Mouse (Mus musculus) lung, postnatal 36 days (tissue): Measurements from ENCODE around the gene Spsb4.

ENCODE experiments used
- DNase-seq: peaks from one replicate; pipeline ENCODE4 v3.0.0; 2022; ENCODE audit warnings: mixed read lengths

The Spsb4 gene

DNA sequence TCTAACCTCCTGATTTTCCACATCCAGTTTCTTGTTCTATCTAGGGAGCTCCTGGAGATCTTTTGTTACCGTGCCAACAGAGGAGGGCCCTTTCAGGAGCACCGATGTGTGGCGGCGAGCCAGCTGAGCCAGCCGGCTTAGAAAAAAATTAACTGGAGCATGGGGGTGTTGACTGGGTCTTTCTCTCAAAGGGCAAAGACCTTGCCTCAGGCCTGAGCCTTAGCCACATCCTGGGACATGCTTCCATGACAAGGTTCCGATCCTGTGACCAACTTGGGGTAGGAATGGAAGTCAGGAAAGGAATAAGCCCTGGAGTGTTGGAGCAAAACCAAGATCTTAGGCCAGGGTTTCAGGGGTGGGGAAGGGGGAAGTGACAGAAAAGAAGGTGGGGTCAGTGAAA is 2.9 kb downstream of the Spsb4 start:
- no peak for DNase-seq

DNA sequence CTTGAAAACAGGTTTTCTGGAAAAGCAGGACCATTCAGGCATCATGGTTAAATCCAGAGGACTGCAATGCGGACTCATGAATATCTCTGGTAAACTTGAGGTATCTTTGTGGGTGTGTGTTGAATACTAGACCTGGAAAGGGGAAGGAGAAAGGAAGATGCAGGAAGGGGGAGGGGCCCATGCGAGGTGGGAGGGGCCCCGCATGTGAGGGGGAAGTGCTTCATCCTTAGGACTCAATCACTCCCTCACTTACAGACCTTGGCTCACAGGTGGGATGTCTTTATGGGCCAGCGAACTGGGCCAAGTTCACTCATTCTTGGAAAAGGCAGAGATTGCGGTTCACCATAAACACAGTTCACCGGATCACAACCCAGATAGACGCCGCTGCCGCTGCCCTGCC is 4.9 kb downstream of the Spsb4 start:
- DNase-seq: no peak

DNA sequence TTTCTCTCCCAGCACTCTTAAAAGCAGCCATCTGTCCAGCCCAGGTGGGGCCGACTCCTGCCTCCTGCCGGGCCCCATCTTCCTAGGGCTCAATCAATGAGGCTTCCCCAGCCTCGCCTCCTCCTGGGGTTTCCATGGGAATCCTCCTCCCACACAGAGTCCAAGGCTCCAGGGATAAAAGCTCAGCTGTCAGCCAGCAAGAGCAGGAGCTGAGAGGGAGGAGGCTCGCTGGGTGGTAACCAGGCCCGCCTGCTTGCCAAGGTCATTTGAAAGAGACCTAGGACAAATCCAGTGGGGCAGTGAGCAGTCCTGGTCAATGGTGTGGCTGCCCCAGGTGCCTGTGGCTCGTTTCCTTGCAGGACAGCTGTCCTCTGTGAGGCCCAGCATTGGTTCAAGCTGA is 5.5 kb downstream of the Spsb4 start:
- no peak for DNase-seq

DNA sequence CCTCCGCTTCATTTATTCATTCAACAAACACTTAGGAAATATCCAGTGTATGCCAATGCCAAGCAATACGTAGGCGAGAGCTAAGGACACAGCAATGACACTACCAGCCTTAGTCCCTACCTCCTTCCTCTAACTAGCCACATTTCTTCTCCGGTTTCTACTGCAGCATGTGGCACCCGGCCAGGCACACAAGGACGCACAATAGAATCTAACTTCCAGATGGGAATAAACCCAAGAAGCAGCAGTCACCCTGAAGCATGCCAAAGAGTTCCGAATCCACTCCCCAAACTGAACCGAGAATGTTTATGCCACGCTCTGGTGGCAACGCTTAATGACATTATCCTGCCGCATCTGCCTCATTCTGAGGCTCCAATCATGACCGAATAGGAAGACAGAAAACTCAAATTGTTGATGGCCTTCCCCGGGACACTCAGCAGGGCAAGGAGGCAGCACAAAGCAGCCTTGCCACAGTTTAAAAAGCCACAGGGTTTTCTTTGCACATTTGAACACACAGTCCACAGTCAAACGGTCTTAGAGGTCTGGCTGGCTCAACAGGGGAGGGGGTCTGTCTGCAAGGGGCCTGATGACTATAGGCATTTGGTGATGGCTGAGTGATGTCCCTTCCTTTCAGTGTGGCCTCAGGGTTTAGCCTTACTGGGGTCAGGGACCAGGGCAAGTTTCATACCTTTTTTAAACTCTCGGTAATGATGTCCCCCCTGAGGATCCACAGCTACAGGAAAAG is 7.0 kb downstream of the Spsb4 start:
- DNase-seq: no peak

DNA sequence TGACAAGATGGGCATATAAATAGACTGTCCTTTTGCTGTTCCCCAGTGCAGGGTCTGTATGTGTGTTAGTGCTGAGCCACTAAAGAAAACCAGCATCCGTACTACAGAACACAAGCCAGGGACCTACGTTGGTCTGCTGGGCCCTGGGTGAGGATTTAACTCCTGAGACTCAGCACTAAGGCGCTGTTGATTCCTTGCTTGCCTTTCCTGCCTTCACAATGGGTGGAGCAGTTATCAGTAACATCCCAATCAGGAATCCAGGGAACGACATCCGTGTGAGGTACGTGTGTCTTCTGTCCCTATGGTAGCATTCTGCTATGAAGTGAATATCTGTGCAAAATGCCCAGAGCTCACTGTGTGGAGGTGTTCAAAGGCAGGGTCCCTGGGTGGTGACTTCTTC is 8.2 kb downstream of the Spsb4 start:
- no peak for DNase-seq

DNA sequence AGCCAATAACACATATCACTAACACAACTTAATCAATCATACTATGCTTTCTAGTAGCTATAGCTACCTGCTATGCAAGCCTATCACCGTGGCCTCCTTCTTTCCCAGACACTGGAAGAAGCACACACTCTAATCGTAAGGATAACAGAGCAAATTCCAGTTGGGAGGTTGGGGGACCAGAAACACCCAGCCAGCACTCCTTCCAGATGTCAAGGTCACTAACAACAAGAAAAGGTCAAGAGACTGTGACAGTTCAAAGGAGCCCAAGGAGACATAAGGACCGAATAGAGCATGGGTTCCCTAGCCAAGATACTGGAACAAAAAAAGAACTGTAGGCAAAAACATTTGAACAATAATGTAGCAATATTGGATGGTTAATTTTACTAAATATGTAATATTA is 13.9 kb downstream of the Spsb4 start:
- no peak for DNase-seq

DNA sequence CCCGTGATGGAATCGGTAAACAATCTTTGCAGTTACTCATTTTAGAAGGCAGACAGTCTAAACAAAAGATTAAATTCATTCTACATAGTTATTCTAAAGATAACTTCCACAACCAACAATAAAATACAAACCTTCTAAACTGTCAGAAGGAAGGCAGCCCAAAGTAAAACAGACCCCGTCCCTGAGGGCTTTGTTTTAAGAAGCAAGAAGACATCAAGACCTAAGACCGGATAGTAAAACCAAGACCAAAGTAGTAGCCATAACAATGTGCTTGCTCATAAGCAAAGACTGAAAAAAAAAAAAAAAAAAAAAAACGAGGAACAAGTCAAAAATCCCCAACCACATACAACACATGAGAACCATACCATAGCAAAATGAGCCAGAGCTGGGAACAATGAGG is 15.5 kb downstream of the Spsb4 start:
- no peak for DNase-seq

DNA sequence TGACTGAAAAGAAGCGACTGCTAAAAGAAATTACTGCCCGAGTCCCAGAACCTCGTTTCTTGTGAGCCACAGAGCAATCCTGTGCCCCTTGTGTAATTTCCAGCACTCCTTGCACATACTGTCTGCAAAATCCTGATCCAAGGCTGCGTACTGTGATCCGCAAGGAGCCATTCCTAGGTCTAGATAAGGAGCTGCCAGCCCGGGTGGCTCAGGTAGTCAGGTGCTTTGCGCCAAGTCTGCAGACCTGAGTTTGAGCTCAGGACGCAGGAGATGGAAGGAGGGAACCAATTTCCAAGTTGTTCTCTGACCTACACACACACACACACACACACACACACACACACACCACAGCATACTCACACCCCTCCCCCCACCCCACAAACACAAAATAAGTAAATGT is 16.0 kb downstream of the Spsb4 start:
- no peak for DNase-seq

DNA sequence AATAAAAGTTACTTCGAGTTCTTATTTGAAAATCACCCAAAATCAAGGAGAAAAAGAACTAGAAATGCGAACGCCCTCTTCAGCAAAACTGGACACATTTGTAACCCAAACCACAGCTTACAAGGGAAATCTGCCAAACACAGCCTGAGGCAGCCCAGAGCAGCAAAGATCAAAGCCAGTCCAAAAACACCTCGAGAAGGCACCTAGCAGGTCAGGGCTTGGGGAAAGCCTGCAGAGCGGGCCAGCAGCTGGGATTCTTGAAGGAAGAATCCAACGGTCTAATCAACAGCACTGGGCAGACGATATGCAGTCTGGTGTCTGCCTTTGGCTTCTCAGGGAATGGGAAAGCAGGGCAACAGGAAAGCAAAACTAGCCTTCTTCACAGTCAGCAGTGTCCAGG is 16.6 kb downstream of the Spsb4 start:
- DNase-seq: no peak

DNA sequence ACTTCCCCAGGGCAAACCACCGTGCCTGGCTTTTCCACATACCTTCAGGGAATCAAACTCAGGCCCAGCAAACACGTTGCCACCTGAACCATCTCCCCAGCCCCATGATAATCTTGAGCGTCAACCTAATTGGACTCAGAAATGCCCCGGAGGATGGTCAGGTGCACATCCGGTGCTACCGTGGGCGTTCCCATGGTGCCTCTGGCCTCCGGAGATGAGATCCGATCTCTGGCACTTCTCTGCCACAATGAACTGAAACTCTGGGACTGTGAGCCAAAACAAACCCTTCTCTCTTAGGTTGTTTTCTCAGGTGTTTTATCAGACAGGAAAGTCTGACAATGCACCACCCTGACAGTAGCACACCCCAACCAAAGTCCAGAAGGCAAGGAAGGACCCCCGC is 17.2 kb downstream of the Spsb4 start:
- DNase-seq: no peak

DNA sequence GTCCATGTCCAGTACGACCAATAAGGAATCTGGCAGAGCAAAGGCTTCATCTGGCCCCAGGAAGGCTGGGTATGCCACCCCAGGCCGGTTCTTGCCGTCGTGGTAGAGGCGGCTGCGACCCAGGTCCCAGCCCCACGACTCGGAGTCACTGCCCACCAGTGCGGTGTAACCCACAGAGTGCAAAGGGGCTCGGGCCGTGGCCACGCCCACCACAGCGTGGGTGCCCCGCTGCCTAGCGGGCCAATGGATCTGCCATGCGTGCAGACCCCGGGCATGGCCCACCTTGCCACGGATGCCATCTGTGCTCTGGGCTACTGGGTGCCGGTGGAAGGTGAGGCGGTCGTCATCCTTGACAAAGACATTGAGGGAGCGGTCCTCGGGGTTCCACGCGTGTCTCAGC is 22.9 kb downstream of the Spsb4 start:
- no peak for DNase-seq

DNA sequence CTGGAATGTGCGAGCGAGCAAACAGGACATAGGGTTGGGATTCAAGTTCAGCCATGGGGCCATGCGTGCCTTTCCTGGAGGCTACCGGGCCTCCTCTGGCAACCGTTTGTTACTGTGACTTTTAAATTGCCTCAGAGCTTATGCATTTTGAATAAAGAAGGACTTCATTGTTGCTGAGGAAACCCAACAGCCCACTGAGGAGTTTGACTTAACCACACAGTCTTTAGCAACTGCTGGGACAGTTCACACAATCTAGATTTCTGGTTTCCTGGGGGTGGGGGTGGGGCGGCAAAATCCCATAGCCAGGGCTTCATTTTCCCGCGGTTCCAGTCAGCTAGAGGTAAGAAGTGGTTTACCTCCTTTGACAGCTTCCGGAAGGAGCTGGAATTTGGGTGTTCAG is 23.9 kb downstream of the Spsb4 start:
- no peak for DNase-seq

DNA sequence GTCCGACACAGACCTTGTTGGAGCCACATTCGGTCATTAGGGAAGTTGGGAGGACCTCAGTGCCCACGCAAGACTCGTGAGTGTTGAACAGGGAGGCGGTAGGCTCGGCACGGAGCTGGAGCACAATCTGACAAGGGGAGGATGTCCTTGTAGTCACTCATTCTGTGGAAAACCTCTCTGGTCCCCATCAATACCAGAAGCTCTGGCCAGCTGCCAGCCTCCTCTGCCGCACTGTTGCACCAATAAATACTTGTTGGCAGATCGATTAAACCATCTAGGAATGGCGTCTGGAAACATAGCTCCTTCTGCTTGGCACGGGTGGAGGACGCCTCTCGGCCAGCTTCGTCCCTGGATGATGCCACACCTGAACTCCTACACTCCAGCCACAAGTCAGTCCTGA is 27.5 kb downstream of the Spsb4 start:
- no peak for DNase-seq

DNA sequence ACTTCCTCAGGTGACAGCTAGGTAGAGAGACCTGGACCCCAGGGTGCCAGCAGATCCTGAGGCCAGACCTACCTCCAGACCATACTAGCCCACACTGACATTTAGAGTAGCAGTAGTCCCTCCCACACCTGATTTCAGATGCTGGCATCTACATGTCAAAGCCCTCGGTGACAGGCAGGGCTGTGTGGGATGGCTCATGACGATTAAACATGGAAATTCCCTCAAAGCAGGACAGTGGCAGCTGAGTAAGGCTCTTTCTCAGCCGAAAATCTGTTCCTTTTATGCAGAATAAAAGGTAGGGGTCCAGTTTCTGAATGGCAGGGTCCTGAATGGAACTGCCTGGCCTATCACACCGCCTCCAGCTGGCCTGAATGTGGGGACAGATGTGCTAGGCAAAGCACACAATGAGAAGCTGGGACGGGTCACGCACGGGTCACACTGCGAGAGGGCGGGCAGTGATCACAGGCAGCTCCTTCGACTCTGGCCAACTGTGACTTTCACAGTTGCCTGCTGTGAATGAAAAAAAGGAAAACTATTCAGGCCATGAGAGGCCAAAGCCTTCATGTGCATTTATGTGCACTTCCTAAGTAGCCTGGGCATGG is 29.2 kb downstream of the Spsb4 start:
- no peak for DNase-seq

DNA sequence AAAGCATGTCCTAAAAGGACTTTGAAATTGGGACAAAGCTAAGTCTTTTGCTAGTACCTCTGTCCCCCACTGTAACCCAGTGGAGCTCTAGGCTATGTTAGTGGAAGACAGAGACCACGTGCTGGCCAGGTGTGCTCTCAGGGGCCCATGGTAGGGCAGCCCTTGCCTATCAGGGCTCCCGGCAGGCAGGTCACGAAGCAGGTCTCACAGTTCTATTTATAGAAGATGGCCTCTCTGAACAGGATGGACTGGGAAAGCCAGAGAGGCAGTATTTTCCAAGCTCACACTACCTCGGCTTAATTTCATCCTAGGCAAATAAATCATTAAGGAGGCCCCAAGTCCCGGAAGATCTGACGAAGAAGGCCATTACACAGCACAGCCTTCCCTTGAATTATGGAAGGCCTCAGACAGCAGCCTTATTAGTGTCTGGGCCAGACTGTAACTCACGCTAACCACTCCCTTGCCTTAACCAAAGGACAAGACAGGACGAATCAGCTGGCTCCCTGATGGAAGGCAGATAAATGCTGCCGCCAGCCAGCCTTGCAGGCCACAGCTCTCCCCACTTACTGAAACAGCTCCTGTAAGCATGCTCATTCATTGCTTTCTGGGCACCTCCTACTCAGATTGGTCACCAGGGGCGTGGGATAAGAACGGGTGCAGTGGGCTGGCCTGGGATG is 31.7 kb downstream of the Spsb4 start:
- DNase-seq: no peak

DNA sequence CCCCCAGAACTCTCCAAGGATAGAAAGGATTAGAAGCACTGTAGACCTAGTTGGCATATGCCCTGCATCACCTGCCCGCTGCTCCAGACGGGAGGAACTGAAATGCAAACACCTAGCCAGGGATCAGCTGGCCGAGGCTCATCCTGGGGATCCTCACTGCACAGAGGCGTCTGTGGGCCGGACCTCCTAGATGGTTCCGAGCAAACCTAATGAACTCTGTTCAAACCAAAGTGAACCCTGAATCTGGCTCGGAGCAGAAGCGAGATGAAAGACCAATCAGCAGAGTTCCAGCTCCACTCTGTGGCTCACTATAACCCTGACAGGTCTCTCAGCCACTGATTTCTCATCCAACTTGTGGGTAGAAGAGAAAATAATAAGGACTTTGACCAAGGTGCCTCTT is 34.6 kb downstream of the Spsb4 start:
- no peak for DNase-seq

DNA sequence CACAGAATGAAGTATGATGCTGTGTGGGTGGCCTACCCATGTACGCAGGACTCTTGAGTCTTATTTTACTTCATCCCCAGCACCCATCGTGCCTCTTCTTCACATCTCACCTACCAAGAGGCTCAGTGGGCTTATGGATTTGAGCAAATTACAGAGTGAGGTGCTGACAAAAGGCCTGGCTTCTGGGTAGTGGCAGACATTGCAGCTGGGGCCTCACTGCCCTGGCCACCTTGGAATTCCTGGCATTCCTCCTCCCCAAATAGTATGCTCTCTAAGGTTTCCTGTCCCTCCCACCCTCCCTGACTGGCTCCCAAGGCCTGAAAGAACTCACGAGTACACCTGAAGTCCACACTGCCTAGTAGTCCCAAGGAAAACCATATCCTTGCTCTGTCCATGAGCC is 35.7 kb downstream of the Spsb4 start:
- no peak for DNase-seq

DNA sequence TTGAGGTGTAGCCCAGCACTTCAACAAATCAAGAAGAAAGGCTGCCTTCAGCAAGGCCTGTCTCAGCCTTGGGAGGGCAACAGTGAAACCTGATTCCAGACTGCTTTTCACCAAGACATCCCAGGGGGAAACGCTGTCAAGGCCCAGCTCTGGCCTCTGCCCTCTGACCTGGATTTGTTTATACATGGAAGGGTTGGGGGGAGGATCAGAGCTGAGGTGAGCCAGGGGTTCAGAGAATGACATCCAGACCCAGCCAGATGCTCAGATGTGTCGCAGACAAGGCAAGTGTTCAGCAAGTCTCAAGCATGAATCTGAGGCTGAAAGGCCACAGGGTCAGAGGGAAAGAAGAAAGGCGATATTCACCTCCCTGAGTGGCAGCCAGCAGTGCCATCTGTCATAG is 36.3 kb downstream of the Spsb4 start:
- DNase-seq: no peak

DNA sequence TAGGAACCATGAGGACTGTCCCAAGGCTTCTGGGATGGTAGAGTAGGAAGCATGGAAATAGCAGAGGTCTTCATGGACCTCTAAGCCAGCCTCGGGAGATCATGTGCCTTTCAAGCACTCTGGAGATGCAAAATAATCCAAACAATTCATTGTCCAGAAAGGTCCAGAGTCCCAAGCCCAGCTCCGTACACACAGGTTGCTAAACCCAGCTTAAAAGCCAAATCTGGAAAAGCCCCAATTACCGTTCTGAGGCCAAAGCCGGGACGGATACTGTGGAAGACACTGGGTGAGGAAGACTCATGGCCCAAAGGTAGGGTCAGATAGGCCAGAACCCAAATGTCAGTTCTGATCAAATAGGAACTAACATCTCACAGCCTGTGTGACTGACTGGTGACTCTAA is 36.8 kb downstream of the Spsb4 start:
- no peak for DNase-seq

DNA sequence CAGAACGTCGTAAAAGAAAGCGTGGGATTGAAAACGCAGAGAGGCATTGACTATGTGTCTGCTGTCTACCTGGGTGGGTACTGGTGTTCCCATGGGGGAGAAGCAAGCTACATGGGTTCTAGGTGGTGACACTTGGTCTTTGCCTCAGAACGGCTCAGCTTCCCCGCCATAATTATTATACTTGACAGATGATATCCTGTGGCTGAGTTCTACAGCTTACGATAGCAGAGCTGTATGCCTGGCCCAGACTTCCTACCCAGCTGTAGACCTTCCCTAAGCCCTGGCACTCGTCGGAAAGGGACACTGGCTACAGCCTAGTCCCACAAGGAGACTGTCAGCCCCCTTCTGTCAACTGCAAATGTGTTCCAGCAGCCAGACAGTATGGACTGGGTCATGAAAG is 37.5 kb downstream of the Spsb4 start:
- DNase-seq: no peak

DNA sequence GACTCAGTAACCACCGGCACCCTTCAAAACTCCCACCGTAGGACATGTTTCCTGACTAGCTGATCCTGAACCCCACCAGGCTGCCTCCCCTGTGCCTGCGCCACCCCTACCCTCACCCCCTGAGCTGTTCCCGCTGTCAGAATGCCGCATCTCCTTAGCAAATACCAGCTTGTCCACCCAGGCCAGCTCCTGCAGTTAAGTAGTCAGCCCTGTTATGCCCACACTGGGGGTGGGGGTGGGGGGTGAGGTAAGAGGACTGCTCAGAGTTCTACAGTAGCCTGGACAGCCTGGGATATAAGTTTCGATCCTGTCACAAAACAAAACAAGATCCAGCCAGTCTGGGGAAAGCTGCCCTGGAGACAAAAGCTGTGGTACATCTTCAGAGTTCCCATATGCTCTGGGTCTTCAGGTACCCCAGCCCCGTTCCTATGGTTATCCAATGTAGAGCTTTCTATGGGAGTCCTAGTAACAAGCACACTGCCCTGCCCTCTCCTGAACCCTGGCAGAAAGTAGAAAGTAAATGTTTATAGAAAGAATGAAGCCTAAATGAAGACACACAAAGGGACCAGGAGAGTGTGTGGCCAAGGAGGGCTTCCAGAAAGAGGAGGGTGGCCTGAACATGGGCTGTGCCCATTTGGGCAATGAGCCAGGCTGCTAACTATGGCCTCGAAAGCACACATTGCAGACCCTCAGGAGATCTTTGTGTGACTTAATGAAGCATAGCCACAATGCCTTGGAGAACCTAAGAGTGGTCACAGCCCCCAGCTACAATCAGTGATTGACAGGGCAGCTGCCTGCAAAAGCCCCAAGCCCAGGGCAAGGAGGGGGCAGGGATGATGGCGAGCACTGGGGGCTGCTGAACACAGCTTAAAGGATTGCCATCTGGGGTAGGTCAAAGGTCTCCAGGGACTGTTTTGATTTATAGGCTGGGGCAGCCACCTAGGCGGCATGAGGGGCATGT is 38.3 kb downstream of the Spsb4 start:
- DNase-seq: no peak

DNA sequence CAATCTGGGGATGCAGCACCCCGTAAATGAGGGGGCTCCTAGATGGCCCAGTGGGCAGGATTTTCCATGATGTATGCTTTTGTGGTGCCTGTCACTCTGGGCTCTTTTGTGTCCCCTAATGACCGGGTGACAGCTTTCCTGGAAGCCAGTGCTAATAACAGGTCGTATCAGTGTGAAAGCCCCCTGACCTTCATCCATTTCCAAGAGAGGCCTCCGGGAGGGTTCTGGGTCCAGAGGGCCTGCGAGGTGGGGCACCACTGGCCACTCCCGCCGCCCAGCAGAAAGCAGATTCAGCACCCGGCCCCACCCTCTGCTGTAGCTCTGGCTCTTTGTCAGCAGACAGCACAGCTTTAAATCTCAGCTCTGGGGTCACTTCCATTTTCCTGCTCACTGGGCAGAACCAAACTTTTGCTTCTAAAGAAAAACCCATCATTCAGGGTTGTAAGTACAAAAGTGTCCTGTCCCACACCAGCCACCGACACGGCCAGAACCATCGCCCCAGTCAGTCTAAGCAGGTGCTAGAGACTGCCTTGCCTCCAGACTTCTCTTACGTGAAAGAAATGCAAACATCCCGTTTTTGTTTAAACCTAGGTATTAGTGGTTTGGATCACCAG is 39.1 kb downstream of the Spsb4 start:
- DNase-seq: no peak
